Mouse (Mus musculus): Measurements from ENCODE around the gene Fgfr2.

Fgfr2 gene

DNA sequence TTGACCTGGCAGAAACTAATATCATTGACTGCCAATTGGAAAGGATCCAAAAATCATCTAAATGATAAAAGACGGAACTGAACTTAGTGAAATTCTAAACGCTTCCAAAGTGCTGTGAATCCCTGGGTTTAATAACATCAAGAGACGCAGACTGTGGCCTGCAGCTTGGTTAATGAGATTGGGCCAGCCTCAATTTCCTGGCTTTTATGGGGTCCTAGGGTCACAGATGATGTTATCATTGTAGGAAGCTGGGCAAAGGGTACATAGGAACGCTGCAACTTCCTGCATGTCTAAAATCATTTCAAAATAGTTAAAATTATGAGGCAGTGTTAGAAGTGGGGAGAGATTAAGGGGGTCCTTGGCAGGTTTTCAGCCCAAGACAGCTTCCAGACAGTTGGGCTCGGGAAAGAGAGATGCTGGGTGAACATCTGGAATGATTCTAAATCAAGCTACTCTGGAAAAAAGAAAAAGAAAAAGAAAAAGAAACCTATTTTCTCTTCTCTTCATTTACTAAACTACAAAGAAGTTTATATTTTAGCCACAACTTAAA is 823.4 kb downstream of the Fgfr2 start:
- DNase-seq (ENCODE audit: extremely low spot score, low read depth, low spot score) = no peak

DNA sequence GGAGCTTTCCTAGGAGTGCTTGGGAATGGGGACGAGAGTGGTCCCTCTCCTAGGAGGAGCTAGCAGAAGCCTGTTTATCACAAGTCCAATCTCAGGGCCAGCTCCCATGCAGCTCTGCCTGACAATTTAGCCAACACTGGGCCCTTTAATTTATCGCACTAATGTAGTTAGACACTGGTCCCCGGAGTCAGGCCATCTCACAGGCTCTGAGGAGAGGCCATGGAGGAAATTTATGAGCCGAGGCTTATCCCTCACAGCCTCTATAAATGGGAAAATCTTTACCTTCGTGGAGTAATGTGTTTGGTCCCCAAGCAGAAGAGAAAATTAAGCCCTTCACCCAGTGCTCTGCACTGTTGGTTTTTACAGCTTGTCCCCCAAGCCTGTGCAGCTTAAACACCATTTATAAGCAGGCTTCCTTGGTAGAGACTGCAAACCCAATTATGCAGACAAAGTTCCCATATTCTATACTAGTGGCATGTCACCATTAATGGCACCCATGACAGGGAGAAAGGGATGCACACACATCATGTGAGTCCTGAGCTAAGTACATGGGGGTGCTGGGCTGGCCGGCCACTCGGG is 824.6 kb downstream of the Fgfr2 start:
- DNase-seq (ENCODE audit: extremely low spot score, low read depth, low spot score) = no peak

DNA sequence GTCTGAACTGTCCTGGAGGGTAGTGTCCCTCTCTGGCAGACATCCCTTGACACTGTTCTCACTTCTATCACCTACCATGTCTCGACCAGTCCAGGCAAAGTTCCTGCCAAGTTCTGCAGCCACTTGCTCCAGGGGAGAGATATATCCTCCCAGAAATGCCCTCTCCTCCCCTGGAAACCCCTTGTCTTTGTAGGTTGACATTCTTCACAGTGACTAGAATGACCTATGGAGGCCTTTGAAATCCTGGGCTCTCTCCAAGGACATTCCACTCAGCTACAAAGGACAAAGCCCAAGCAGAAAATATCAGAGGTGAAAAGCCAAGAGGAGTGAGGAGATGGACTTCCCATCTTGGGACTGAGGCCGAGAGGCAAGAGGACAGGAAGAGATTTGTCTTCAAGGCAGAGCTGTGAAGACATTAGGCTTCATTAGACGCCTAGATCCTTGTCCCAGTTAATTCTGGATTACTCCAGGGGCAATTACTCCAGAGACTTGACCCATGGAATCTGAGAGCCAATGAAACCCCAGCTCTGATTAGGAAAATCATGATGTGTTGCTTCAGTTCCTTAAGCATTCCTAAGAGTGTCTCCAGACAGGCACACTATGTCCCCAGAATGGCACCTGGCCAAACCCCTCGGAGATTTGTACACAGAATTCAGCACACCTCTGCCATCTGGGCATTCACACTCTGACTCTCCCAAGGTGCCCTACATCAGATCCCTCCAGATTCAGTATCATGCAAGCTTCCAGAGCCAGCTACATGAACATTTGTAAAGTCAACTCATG is 826.3 kb downstream of the Fgfr2 start:
- DNase-seq (ENCODE audit: extremely low spot score, low read depth, low spot score) = no peak

DNA sequence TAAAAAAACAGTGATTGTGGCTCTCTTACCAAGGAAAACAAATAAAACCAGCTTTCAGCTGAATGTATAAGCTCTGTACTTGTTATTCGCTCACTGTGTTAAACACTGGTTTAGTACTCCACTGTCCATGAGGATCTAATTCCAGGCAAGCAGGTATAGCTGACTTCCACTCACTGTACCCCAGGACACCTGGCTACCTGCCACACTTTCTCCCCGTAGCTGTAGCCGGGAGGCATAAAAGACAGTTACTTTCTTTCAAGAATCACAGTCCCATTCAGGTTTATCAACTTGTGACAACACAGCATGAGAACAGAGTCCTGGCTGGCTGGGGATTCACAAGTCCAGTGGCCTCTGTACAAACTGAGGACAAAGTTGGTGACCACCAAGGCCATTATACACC is 827.0 kb downstream of the Fgfr2 start:
- no peak for DNase-seq (ENCODE audit: extremely low spot score, low read depth, low spot score)

DNA sequence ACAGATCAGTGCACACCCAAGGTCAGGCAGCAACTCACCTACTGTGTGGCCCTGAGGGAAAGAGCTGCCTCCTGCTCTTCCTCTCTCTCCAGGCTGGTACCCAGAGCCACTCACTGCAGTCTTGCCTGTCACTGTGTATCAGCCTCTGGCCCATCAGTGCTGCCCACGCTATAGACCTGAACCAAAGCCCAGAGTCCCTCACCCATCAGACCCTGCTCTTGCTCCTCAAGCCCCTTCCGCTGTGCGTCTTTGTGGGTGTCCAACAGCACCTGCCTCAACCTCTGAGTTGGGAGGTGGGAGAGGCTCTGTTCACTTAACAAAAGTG is 835.8 kb downstream of the Fgfr2 start:
- DNase-seq (ENCODE audit: extremely low spot score, low read depth, low spot score) = no peak

DNA sequence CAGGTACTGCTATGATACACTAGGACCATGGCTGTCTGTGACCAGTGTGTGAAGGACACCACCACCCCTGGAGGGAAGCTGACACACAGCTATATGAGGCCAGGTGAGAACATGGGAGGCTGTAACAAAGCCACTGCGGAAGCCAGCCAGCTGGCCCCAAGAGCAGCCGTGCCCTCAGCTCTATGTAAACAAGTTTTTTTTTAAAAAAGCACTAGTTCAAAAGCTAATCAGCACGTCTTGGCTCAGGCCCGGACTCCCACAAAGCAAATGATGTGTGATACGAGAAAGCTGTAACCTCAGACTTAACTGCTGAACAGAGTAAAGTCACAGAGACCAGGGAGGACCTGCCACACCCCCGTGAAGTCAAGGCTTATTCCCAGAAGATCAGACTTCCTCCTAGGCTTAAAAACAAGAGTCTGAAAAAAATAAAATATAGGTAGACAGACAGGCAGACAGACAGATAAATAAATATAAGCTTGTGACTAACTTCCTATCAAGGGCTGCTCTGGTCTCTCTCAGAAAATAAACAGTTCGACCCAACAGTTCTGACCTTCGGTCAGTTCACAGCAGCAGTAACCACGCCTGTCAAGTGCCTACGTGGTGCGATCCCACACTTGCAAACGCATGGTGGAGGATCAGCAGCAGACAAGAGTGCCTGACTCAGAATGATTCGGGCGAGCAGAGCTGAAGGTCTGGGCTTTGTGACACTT is 836.4 kb downstream of the Fgfr2 start:
- DNase-seq (ENCODE audit: extremely low spot score, low read depth, low spot score) = no peak

DNA sequence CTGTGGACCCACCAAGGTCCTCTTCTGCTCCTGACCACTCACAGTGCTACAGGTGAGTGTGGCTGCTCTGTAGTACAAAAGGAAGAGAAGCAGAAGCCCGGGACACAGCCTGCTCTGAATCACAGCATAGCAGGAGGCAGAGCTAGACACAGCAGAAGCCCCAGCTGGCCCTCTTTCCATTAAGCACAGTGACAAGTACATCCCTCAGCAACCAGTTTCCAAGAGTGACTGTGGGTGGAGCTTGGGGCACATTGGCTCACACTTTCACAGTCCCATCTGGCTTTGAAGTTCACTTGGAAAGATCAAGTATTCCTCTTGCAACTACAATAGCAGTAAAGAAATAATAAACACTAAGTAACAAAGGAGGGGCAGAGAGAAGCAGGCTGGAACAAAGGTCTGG is 838.4 kb downstream of the Fgfr2 start:
- DNase-seq (ENCODE audit: extremely low spot score, low read depth, low spot score) = no peak

DNA sequence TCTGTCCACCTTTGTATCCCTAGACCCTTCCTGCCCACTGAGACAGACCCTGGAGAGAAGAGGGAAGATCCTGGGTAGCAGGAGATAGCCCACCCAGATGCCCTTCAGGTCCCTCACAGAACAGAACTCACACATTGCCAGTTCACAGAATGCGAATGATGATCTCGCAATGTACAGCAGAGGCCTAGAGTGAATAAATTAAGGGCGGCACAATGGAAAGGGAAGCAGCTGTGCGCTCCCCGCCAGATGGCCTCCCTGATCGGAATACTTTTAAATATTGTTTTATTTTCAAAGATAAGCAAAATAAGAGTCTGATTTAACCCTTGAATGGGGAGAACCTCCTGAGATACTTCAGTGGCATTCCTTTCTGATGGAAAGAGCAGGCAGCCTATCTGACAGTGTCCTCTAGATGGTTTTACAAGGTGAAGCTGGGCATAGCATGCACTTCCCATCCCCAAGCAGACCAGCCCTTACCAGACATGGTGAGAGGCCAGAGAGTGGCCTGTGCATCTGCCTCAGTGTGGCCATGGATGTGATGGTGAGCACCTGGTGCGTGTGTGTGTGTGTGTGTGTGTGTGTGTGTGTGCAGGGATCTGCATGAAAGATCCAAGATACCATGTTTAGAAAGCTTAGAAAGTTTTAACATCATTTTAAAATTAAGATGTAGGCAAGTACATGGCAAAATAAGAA is 839.0 kb downstream of the Fgfr2 start:
- DNase-seq (ENCODE audit: extremely low spot score, low read depth, low spot score) = no peak

DNA sequence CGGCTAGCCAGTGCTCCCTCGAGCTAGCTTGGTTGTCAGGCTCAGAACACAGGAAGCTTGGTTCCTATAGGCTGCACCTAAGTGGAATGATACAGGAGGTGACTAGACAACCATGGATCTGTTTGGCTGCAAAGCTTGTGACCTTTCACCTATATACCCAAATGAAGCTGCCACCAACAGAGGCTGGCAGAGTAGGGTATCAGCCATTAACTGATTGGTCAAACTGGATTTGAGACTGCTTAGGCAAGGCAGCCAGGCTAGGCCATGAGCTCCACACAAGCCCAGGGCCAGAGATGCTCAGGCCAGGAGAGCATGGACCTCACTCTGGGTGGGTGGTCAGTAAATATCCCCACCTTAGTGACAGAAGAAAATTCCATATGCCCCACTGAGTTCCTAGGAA is 840.6 kb downstream of the Fgfr2 start:
- DNase-seq (ENCODE audit: extremely low spot score, low read depth, low spot score) = no peak

DNA sequence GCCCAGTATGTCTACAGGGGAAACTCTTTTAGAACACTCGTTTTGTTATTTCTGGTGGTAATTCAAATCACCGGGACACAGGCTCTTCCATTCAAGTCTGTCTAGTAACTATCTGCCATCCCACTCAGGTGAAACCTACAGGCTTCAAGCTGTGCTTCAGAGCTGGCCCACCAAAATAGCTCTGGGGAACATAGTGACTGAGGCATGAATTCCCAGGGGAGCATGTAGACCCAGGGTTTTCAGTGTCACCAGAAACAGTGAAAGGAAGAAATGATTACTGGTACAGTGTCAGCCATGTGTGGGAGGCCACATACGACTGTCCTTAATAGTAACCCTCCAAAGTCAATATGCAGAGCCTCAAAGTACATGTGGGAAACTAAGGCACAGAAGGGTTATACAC is 841.0 kb downstream of the Fgfr2 start:
- no peak for DNase-seq (ENCODE audit: extremely low spot score, low read depth, low spot score)

DNA sequence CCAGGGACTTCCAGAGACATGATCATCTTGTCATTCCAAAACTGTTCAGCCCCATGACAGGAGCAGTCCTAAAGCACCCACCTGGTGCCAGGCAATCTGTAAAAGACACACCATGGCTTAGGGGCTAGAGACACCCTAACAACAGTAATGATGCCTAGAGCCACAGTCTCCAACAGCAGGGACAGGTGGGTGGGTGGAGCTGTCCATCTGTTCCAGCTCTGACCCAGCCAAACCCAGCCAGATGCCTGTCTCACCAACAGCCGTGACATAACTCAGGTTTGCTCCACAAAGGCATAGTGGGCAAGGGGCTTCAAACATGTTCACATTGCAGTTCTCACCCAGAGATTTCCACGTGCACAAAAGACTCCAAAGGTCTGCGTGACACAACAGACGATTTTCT is 841.4 kb downstream of the Fgfr2 start:
- DNase-seq (ENCODE audit: extremely low spot score, low read depth, low spot score) = no peak

DNA sequence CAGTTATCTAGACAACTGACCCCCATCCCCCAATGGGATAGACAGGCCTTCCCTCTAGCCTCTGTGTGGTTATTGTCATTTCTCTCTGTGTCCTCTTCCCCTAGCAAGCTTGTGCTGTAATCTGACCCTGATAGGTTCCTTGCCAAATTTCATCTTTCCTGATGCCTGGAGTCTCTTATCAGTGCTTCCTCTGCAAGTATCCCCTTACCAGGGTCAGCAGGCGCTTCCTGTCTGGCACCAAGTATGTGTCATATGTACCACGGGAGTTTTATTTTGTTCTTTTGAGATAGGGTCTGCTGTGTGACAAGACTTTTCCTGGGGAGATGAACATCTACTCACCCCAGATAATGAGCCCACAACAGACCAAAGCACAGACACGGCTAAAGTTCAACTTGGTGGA is 844.5 kb downstream of the Fgfr2 start:
- no peak for DNase-seq (ENCODE audit: extremely low spot score, low read depth, low spot score)

DNA sequence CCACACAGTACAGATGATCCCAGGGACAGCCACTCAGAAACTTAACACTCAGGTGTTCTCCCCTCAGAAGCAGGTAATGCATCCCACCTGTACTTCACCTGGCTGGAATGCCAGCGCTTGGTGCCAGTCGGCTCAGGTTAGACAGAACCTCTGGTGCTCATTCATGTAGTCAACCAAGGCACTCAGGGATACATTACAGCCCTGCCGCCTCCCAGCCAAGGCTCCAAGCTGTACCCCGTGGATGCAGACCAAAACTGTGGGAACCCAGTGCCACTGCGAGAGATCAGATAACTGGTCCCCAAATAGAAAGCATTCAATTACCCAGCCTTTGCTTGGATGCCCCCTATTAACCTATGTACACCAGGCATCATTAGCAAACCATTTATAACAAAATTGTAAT is 846.9 kb downstream of the Fgfr2 start:
- no peak for DNase-seq (ENCODE audit: extremely low spot score, low read depth, low spot score)

DNA sequence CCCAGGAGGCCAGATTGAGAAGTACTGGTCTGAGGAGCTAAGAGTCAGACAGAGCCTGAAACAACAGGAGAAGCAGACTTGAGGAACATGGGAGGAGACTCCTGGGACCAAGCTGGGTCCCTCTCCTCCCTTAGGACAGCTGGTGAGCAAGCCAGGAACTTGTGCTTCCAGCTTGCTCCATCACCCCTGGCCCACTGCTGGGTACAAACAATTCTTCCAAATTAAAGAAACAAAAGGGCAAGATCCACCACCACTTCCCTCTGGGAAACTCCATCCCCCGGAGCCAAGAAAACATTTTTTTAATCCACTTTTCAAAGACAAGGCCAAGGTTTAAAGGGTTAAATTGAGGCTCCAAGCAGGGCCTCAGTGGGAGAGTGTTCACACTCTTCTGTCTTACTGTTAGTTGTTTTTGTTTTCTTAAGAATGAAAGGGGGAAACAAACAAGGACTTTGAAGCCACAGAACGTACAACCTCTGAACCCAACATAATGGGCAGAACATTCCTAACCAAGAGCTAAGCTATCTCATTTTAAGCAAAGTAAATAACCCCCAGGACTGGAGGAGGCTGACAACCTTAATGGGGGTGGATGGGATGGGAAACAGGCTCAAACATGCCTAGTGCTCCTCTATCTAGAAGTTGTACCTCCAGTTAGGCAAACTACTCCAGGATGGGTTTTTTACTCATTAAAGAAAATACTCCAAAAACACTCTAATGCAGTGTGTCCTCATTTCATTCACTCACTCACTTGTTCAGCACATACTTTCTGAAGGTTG is 849.2 kb downstream of the Fgfr2 start:
- no peak for DNase-seq (ENCODE audit: extremely low spot score, low read depth, low spot score)

DNA sequence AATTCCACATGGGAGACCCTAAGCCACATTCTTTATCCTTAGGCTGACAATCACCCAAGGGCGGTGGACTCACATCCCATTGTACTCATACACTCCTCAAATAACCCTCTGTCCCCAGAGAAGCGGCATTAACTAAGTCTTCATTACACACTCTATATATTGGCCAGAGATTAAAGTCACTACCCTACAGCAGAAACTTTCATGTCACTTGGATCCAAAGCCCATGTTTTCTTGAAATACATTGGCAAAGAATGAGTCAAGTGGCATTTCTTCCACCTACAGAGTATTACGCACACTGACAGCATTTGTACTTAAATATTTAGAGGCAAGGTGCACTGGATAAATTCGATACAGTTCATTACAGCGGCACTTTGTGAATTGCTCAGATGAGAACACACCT is 850.2 kb downstream of the Fgfr2 start:
- DNase-seq (ENCODE audit: extremely low spot score, low read depth, low spot score) = no peak

DNA sequence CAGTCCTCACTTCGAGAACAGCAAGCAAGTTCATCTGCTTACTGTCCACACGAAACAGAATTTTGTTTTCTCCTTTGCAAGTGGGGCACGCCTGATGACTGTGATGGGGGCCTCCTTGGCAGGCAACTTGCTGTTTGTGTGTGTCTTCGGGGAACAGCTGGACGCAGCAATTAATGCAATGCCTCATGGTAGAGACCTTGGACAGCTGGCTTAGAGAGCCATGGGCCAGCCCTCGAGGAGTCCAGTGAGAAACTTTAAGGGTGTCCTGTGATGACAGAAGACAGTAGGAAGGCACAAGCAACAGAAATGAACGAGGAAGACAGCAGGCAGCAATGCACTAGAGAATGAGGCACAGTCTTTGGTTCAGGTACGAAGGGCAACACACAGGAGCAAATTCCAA is 852.8 kb downstream of the Fgfr2 start:
- DNase-seq (ENCODE audit: extremely low spot score, low read depth, low spot score) = no peak

DNA sequence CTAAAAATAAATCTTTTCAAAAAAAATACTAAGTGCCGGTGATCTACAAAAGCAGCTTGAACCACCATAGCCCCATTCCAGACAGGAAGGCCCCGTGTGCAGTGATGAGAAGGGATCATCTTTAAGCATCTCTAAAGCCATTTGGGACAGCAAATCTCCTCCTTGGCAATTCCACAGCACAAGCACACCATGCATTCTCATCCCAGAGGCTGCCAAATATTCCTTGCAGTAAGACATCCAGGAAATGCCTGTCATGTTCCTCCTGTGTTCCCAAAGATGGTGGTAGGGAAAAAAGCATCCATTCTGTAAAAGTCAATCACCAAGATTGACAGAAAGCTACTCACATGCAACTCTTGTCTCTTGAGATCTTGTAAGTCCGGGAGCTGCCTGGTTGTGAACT is 853.5 kb downstream of the Fgfr2 start:
- DNase-seq (ENCODE audit: extremely low spot score, low read depth, low spot score) = no peak

DNA sequence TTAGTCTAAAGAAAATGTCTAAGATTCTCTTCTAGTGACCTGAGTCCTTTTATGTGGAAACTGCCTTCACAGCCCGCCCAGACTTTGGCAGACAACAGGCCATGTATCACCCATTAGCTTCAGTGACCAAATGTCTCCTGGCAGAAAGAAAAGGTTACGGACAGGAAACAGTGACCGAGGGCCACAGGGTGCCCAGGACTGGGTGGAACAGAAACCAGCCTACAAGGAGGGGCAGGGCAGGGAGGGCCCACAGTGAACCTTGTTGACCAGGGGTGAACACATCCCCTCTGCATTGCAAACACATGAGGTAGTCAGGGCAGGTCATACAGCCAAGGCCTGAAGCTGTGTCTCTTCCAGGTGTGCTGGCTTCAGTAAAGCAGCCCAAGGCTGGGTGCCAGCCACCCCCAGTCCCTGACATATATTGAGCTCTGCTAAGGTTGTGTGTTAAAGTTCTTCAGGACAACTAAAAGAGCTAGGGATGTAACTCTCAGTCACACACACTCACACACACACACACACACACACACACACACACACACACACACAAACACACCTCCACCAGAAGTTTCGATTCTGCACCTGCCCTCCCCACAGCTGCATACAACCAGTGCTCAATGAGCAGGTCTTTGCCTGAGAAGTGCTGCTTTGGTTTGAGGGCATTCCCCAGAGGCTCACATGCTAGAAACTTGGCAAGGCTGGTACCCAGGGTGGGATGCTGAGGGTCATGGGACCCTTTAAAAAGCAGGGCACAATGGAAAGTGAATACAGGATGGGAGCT is 855.2 kb downstream of the Fgfr2 start:
- DNase-seq (ENCODE audit: extremely low spot score, low read depth, low spot score) = no peak

DNA sequence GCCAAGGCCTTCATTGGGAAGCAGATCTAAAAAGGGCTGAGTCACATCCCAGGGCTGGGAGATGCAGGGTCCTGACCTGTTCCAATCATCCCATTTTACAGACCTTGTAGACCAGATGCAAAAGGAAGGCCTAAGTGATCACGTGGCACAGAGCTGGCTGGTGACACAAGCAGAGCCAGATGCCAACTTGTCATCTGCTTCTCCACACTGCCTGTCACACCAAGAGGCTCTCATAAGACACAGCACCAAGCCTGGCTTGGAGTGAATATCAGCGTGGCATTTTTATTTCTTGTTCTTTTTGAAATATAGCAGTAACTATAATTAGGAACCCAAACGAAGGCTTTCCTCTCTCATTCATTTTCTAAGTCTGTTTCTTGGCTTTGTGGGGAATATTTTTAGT is 858.4 kb downstream of the Fgfr2 start:
- DNase-seq (ENCODE audit: extremely low spot score, low read depth, low spot score) = no peak

DNA sequence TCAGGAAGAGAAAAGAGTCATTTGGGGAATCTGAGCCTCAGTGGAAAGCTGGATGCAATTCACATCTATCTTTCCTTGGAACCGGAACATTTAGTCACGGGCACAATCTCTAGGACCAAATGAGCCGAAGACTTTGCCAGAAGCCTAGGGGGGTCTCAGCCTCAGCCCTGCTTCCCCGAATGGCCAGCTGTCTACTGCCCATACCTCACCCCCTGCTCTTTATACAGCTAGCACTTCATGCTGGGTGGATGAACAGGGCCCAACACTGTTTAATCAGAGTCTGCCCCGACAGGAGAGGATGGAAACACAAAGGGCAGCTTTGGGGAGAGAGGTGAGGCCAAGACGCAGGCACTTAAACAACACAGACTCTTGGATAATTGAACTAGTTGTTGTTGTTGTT is 860.0 kb downstream of the Fgfr2 start:
- DNase-seq (ENCODE audit: extremely low spot score, low read depth, low spot score) = no peak
